Mouse (Mus musculus): ENCODE results near the gene Isg15.
"Not testable (repeated sequence)": the region's sequence is repeated elsewhere in the genome, so short reads cannot be mapped to it uniquely, and the experiment has no call there.

Isg15 gene

DNA sequence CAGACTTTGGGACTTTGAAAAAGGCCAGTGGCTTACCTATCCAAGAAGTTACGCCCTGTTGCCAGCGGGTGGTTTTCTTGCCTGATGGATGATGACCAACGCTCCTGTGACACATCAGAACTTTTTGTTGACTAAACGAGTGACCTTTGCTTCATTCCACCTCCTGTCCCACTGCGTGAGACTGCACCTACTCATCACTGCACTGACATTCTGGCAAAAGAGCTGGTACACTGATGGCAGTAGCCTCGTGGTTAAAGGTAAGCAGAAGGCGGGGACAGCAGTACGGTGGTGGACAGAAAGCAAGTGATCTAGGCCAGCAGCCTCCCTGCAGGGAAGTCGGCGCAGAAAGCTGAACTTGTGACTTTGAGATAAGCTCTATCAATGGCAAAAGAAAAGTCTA is 49.7 kb downstream of the Isg15 start:
- not testable (repeated sequence) for DNase-seq

All from right cerebral cortex, postnatal 4 days (tissue).